Mouse (Mus musculus) lung, postnatal 4 days (tissue): Measurements from ENCODE around the gene Gnaq.
A peak's percentile ranks its signal among the peaks of the same experiment; 100 is the strongest.

ENCODE experiments used
- DNase-seq, 2 experiments: peaks; one replicate each; pipeline ENCODE4 v3.0.0; 2021

Gnaq gene

GRCm38 (mm10) chr19:16325911-16326310, 193.3 kb downstream of the Gnaq start:
- peak; percentile 35 to 54 for DNase-seq

DNA sequence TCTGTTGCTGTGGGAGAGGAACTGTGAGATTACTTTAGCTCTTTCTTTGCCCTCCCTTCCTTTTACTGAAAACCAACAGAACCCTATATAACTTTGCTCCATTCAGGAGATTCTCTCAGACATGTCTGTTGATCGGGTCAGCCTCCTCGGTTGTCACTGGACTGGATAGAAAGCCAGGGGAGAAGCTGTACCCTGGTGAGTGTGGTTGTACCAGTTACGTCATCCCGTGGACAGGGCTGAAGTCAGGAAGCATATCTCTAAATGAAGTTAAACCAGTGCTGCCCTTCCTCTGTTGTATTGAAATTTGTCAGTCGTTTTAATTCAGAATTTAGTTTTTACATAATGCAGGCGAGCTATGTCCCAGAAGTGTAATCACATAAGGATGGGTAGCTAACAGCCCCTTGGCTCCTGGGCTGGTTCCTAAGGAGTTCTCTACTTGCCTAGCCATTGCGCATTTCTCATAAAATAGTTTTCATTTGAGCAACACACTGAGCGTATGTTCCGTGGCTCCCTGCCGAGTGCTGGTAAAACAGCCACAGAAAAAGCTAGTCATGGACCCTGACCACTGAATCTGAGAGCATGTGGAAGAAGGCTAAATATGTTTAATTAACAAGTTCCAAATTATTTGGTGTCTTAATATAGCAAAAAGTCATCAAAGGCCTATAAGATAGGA, 194.9 kb downstream of the Gnaq start:
- peak in 1 of 2 experiments; percentile 18 for DNase-seq

GRCm38 (mm10) chr19:16328074-16328850, 195.6 kb downstream of the Gnaq start:
- DNase-seq: peak; percentile 78

DNA sequence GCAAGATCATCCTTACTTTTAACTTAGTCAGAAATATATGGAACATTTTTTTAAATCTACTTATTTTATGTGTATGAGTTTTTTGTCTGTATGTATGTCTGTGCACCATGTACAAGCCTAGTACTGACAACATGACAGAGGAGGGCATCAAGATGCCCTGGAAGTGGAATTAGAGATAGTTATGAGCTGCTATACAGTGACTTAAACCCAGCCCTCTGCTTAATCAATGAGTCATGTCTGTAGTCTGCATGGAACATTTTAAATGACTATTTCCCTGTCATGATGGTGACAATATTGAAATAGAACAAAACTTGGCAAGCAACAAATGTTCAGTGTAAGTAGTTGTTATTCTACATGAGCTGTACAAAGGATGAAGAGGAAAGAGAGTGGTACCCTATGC, 196.4 kb downstream of the Gnaq start:
- DNase-seq: no peak

DNA sequence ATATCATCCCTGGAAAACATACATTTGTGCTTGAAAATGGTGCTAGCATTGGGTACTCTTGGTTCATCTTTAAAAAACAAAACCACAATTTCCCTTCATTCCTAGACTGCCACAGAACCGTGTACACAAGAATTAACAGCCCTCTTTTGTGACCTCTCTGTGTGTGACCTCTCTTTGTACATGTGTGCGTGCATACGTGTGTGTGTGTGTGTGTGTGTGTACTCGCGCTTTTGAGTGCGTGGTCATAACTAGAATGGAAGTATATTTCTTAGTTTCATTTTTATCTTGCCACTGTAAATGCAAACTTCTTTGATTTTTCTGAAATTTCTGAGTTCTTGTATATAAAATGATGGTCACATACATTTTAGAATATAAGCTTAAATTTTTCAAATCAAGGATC, 197.0 kb downstream of the Gnaq start:
- no peak for DNase-seq

DNA sequence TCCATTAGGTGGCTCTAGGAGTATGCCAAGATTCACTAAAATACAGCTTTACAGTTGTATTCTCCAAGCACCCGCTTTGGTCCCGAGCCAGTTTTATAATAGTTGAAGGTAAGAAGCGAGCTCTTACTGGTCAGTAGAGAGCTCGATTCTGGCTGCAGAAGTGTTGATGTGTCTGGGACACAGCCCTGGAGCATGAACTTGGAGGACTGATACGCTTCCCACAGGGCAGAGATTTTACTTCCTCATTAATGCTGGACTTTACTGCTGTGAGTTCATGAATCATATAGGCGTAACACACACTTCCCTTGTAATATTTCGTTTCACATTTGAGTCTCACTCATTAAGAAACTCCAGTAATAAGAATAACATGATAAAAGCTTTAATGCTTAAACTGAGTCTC, 197.5 kb downstream of the Gnaq start:
- DNase-seq: no peak

GRCm38 (mm10) chr19:16331047-16331446, 198.4 kb downstream of the Gnaq start:
- DNase-seq: no peak

- no peak for DNase-seq
Observed at GRCm38 (mm10) chr19:16337866-16338530, 205.4 kb downstream of the Gnaq start.

DNA sequence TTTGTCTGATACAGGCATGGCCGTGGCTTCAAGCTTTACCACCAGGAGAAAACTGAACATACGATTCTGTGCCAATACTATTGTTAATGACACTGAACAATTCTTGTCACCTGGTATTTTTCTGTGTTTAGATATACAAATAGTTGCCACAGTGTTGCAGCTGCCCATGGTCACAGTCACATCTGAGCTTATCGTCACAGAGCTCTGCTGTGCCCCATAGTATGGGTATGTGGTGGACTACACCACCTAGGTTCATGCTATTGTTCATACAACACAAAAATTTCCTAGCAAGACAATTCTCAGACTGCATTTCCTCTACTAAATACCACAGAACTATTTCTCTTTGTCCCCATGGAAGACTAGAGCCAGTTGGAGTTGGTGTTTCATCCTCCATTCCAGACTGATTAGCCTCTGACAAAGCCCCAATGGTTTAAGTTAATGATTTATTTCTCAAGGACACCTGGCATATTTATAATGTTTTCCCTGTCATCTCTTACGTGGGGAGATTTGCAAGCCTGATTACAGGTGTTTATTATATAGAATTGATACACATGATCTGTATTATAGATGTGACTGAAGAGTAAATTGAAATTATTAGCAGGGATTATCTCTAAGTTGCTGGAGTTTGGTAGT, 207.4 kb downstream of the Gnaq start:
- no peak for DNase-seq

- DNase-seq: no peak
Observed at GRCm38 (mm10) chr19:16342702-16343101, 210.1 kb downstream of the Gnaq start.

DNA sequence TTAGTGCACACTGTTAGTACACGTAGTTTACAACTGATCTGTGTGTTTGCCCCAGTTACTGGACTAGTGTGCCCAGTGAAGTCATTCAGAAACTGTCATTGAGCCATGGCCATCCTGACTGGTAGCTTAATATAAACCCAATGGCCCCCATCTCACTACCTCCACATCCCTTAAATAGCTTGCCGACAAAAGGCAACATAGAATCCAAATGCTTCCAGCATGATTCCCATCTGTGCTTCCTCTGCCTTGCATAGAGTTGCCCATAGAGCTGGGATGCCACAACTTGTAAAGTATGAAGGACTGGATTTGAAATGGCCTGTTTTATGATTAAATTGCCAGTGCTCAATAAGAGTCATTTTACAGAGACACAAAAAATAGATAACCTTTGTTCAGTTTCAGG, 212.9 kb downstream of the Gnaq start:
- no peak for DNase-seq

DNA sequence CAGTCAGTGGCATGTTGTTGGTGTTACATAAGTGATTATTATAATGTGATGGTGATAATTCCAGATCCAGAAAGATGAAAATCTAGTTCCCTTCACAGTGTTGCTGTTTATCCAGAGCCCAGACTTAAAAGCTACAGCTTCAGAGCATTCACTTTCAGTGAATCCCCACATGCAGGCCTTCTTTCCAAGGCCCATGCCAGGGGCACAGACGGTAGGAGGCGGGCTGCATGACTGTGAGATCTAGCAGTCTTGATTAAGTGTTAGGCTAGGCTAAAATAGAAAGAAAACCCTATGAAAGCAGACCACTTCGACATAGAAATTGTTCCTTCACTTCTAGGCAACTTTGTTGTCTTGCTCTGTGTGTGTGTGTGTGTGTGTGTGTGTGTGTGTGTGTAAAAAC, 214.4 kb downstream of the Gnaq start:
- DNase-seq: no peak

GRCm38 (mm10) chr19:16353701-16354136, 221.1 kb downstream of the Gnaq start:
- DNase-seq: no peak

- no peak for DNase-seq
Observed at GRCm38 (mm10) chr19:16358148-16358547, 225.5 kb downstream of the Gnaq start.

DNA sequence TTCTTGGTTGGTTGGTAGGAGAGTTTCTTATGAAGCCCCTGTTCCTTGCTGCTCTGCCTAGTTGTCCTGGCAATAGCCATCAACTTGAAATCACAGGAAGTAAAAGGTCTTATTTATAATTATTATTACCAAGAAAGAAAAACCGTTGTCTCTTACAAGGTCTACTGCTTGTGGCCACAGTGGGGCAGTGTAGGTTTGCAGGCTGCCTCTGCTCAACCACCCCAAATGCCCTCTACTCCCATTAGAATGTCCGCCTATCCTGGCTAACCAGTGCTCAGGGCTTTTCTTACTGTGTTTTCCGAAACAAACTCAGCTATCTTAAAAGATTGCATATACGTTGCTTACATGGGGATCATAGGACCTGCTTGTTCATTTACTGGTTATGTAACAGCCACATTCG, 226.3 kb downstream of the Gnaq start:
- peak; percentile 44 to 53 for DNase-seq

- DNase-seq: no peak
Observed at GRCm38 (mm10) chr19:16366465-16367063, 233.9 kb downstream of the Gnaq start.

DNA sequence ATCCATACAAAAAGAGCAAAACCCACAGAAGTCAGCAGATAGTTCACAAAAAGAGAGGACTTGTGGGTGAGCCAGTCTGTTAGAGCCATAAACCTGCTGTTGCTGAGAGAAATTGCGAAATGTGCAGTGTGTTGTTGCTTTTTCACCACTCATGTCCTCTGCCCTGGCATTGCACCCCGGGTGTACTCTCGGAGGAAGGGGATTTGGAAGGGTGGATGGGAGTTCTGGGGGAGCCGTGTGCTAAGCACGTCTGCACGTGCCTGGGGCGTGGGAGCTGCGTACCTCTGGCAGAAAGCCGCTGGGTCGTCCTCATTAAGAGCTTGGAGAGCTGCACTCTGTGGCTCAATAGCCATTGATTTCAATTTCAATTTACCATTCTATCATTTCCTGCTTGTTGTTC, 234.6 kb downstream of the Gnaq start:
- DNase-seq: no peak

GRCm38 (mm10) chr19:16371680-16372079, 239.0 kb downstream of the Gnaq start:
- DNase-seq: peak in 1 of 2 experiments; percentile 34

- DNase-seq: peak; percentile 46 to 48
Observed at GRCm38 (mm10) chr19:16372752-16373486, 240.3 kb downstream of the Gnaq start.

DNA sequence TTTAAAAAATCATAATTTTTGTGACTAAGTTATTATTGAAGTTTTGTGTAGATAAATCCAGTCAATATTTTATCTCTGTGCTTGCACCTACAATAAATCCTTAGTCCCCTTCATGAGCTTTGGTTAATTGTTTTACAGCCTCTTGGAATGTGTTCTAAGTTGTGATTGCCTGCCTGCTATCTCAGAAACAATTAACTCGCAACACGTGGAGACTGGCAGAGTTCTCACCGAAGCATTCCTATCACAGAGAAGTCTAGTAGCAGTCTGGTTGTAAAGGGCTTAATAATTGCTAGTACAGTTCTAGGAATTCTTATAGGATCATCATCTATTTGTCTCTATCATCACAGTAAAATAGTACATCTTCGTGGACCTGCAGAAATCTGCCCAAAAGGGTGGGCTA, 243.2 kb downstream of the Gnaq start:
- DNase-seq: no peak

GRCm38 (mm10) chr19:16378565-16378964, 245.9 kb downstream of the Gnaq start:
- no peak for DNase-seq

DNA sequence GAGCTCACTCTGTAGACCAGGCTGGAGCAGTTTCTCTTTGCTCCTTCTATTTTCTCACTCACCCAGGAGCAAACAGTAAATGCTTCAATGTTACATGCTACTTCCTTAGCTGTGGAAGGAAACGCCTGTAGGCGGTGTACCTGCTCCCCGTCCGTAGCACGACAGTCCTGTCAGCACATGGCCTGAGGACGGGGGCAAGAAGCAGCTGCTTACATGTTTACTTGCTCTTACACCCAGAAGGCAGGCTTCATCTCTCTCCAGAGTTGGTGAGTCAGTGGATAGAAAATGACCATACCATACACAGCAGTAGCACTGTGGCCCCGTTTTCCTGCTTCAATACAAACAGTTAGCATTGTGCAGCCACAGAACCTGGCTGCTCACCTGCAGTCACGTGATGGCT, 247.1 kb downstream of the Gnaq start:
- DNase-seq: no peak
